Mouse (Mus musculus) heart, embryonic 11.5 days (tissue): ENCODE results near the gene Usp22. TPM values are rescaled to one million over a fixed set of nuclear protein-coding genes. Genes with fewer than 3 reads are reported as not detected.
A peak's percentile ranks its signal among the peaks of the same experiment; 100 is the strongest.

Experiments
- ATAC-seq: fragments of 200-750 bp; cut with Nextera tagmentation; replicated peaks from 2 replicates; pipeline ENCODE4 v1.8.0; 2017; ENCODE audit warnings: moderate library complexity; ENCODE audit not compliant: insufficient number of reproducible peaks, low FRiP score, low TSS enrichment
- H3K27ac ChIP-seq: fragments of 300-500 bp; sonication (generic); 2 replicates; pipeline ENCODE4 v1.5.1; 2014; ENCODE audit warnings: mild to moderate bottlenecking, low read depth, low read length
- H3K27me3 ChIP-seq: fragments of 300-500 bp; sonication (generic); 2 replicates; pipeline ENCODE4 v1.6.1; 2014; ENCODE audit warnings: mild to moderate bottlenecking, low read length, mixed read lengths; ENCODE audit not compliant: control insufficient read depth, insufficient read depth
- H3K36me3 ChIP-seq: fragments of 300-500 bp; sonication (generic); 2 replicates; pipeline ENCODE4 v1.6.1; 2014; ENCODE audit warnings: mild to moderate bottlenecking, low read length, moderate library complexity, mixed read lengths; ENCODE audit not compliant: control insufficient read depth, insufficient read depth
- H3K4me1 ChIP-seq: fragments of 300-500 bp; sonication (generic); 2 replicates; pipeline ENCODE4 v1.6.1; 2014; ENCODE audit warnings: low read length; ENCODE audit not compliant: control insufficient read depth, insufficient read depth
- H3K4me2 ChIP-seq: fragments of 300-500 bp; sonication (generic); 2 replicates; pipeline ENCODE4 v1.6.1; 2014; ENCODE audit warnings: mild to moderate bottlenecking, moderate library complexity
- H3K4me3 ChIP-seq: fragments of 300-500 bp; sonication (generic); 2 replicates; pipeline ENCODE4 v1.5.1; 2014; ENCODE audit warnings: low read depth, low read length
- H3K9ac ChIP-seq: fragments of 300-500 bp; sonication (generic); 2 replicates; pipeline ENCODE4 v1.6.1; 2014; ENCODE audit warnings: mild to moderate bottlenecking, low read depth, low read length, moderate library complexity
- H3K9me3 ChIP-seq: fragments of 300-500 bp; sonication (generic); replicated peaks from 2 replicates; pipeline ENCODE4 v1.6.1; 2016; ENCODE audit warnings: low read length; ENCODE audit not compliant: control insufficient read depth
- WGBS: fragments of 180-500 bp; shearing (Covaris S2); extraction: QIAGEN DNeasy Blood & Tissue Kit; methylation state at CpG from one replicate; pipeline ENCODE4 v1.1.7; 2014; ENCODE audit not compliant: insufficient replicate concordance; 5-methylcytosine and 5-hydroxymethylcytosine counted together
- polyA plus RNA-seq: library from polyadenylated mRNA; unstranded; fragments of >200 nt; fragmentation: Nextera tagmentation; extraction: Ambion mirVana; gene quantifications from 2 replicates; pipeline ENCODE4 v1.2.1, GENCODE M21; 2014

Usp22 gene
- polyA plus RNA-seq, 1 experiment from 2014 or later, result 95.0 TPM

DNA sequence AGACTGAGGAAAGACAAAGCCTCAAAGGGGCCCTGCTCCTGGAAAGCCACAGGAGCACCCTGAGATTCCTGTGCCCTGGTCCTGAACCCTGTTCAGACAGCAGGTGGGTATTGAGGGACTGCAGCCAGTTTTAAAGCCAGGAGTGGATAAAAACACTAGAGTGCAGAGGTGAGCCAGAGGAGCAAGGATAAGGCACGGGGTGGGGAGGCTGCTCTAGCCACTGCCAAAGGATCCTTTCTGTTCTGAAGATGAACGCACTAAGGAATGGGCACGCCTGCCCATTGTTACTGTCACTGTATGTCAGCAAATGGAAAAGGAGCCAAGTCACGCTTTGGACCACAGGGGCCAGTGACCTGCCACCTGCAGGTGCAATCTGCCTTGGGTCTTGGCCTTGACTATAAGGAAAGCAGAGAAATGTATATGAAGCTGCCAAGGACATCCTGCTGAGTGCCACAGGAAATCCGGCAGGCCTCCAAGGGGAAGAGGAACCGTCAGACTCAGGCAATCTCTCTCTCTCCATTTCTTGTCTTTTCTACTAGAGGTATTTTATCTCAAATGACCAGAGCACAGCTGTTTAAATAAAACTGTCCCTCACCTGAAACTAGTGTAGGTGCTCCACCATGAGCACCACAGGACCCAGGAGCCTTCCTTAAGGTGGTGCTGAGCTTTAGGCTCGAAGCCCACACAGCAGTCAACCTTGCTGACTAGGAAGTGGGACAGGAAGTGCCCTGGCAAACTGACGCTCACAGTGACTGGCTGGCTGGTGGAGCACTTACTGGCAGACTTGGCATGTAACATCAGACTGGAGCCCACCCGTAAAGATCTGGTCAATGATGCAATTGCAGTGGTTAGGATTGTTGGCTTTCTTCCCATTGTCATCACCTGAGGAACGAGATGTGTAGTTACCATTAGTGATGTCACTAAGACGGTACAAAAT is 14.8 kb downstream of the Usp22 start:
- Histone ChIP-seq H3K4me1 (no peaks in the 10 kb centered on the region; the same call in 1 of the 2 replicates), H3K4me2 (no peak overlapping the region), H3K9me3 (no peaks in the 10 kb centered on the region), H3K9ac (no peak overlapping the region), H3K36me3 (peaks cover 82% of the 10 kb centered on the region), H3K27ac (no peak overlapping the region), H3K27me3 (no peaks in the 10 kb centered on the region), H3K4me3 (no peak overlapping the region)
- 79% methylated on average over 11 of the region's 11 CpGs for WGBS
- no peak for ATAC-seq

DNA sequence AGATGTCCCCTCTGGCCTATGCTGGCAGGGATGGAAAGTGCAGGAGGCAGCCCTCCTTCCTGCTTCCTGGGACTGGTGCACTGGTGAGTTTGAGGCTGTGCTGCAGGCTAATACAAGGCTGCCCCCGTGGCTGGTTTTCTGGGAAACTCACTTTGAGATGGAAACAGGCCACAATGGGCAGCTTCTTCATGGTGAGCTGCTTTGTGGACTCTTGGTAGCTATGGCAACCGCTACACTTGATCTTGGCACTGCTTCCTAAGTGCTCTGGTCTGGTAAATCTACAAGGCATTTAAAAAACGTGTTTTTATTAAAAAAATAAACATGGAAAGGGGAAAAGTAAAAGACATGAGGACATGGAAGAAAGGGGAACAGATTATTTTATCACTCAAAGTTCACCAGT is 16.7 kb downstream of the Usp22 start:
- Histone ChIP-seq H3K4me3 (no peak overlapping the region), H3K4me2 (no peak overlapping the region), H3K36me3 (peaks cover 85% of the 10 kb centered on the region), H3K9ac (no peak overlapping the region), H3K27me3 (no peaks in the 10 kb centered on the region), H3K9me3 (no peaks in the 10 kb centered on the region), H3K27ac (no peak overlapping the region), H3K4me1 (no peaks in the 10 kb centered on the region; the same call in 1 of the 2 replicates)
- 79% methylated on average over 3 of the region's 3 CpGs for WGBS
- no peak for ATAC-seq

DNA sequence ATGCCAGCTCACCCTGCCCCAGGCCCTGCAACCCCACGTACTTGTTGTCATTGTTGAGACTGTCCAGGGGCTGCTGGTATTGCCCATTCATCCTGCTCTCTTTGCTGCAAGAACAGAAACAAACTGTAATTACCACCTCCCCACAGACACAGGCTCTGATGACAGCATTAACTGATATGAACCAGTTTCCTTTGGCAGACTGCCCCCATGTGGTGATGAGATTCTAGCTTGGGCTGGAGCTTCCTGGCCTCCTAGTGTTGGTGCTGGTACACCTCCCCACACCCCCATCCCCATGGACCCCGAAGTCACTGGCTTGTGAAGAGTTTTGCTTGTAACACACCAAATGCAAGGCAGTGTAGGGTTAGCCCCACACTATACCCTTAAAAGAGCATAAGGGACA is 19.1 kb downstream of the Usp22 start:
- Histone ChIP-seq H3K36me3 (peaks cover 73% of the 10 kb centered on the region), H3K27ac (no peak overlapping the region), H3K27me3 (no peaks in the 10 kb centered on the region), H3K9me3 (no peaks in the 10 kb centered on the region), H3K4me1 (no peaks in the 10 kb centered on the region), H3K4me3 (no peak overlapping the region), H3K9ac (no peak overlapping the region), H3K4me2 (no peak overlapping the region)
- 71% methylated on average over 2 of the region's 2 CpGs for WGBS
- ATAC-seq, result no peak

DNA sequence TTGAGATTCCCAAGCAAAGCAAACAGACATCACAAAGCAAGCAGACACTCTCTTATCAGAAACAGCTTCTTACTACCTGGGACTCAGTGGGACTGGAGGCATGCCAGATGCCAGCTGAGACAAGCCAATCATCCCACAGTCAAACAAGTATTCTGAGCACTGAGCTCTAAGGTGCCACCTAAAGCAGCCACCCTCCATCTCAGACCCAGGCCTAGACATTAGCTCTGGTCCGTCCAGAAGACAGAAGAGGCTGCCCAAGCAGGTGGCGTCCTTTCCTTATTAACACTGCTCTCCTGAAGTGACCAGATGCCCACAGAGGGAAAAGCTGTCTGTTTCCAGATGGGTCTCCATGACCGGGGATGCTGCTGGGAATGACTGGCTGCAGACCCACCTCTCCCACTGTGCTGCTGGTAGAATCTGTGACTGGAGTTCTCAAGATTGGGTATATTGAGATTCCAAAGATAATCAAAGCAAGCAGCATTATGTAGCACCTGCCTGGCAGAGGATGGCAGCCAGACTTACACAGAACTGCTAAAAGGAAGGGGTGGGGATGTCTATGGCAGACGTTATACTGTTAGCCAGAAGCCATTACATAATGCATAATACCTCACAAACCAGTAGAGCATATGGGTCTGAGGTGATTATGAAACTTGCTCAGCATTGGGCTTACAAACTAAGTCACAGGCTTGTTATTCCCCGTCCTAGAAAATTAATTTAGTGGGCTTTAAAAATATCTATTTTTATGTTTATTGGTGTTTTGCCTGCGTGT is 24.4 kb downstream of the Usp22 start:
- ATAC-seq, result no peak

DNA sequence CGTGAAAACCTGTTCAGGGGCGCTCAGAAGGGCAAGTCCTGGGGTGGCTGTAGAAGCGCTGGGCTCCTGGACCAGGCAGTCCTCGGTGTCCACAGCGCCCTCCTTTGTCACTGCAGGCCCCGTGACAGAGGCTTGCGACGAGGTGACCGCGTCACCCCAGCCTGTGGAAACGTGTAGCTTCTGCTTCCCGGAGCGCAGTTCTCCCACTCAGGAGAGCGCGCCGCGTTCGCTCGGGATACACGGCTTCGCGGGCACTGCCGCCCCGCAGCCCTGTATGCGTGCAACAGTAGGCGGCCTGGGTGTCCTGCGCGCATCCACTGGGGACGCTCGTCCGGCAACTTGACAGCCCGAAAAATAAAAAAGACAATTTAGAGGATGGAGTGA is 27.6 kb downstream of the Usp22 start:
- H3K27me3 ChIP-seq, result peaks cover 9% of the 10 kb centered on the region; the same call in 1 of the 2 replicates
- 7% methylated on average over 32 of the region's 32 CpGs for WGBS

More for the DNA sequence above, 24.4 kb downstream of the Usp22 start:
- Histone ChIP-seq H3K36me3 (peaks cover 30% of the 10 kb centered on the region), H3K4me3 (no peak overlapping the region), H3K9ac (no peak overlapping the region), H3K4me1 (no peaks in the 10 kb centered on the region), H3K4me2 (no peak overlapping the region), H3K27ac (no peak overlapping the region), H3K27me3 (peaks cover 9% of the 10 kb centered on the region; the same call in 1 of the 2 replicates), H3K9me3 (no peaks in the 10 kb centered on the region)
- 66% methylated on average over 6 of the region's 6 CpGs for WGBS

DNA sequence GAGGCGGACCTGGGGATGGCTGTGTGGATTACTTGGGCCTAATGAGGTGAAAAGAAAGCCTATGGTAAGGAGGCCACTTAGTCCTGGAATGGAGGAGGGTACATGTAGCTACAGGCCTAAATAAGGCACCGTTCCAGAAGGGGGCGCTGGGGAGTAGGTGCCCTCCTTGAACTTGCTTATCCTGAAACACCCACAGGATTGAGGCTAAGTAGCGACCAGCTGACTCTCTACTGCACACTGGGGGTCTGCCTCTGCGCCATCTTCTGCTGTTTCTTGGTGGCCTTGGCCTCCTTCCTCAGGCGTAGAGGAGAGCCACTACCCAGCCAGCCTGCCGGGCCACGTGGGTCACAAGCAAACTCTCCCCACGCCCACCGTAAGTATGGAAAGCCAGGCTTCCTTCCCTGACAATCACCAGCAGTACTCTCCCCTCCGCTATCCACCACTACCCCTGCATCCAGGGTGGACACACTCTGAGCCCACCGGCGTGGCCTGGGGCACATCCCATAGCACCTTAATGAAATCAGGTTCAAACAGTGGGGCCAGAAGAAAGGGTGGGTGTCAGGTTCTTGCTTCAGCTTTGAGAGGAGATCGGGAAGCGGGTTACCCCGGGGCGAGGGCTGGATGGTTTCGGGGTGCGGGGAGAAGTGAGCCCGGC is 28.1 kb downstream of the Usp22 start:
- ATAC-seq, result no peak
- WGBS, result 15% methylated on average over 20 of the region's 20 CpGs
- 0 out of 2 replicates have a peak, but pooled peaks cover 3% of the 10 kb centered on the region for H3K4me1 ChIP-seq
- H3K9me3 ChIP-seq, result no peaks in the 10 kb centered on the region
- no peak overlapping the region for H3K27ac ChIP-seq
- H3K4me2 ChIP-seq, result peak overlapping the region; percentile 77
- peak overlapping the region; percentile 61 for H3K9ac ChIP-seq
- H3K4me3 ChIP-seq, result peak overlapping the region; percentile 44
- no peaks in the 10 kb centered on the region for H3K36me3 ChIP-seq
- H3K27me3 ChIP-seq, result peaks cover 9% of the 10 kb centered on the region; the same call in 1 of the 2 replicates

More for the DNA sequence above, 27.6 kb downstream of the Usp22 start:
- H3K36me3 ChIP-seq, result peaks cover 2% of the 10 kb centered on the region
- H3K9me3 ChIP-seq, result no peaks in the 10 kb centered on the region
- ATAC-seq, result 0 out of 2 replicates have a peak, but pooled peaks have one; percentile 22
- peak overlapping the region; percentile 61 for H3K9ac ChIP-seq
- no peak overlapping the region for H3K27ac ChIP-seq
- peak overlapping the region; percentile 77 for H3K4me2 ChIP-seq
- peak overlapping the region; percentile 44 for H3K4me3 ChIP-seq
- 0 out of 2 replicates have a peak, but pooled peaks cover 3% of the 10 kb centered on the region for H3K4me1 ChIP-seq

DNA sequence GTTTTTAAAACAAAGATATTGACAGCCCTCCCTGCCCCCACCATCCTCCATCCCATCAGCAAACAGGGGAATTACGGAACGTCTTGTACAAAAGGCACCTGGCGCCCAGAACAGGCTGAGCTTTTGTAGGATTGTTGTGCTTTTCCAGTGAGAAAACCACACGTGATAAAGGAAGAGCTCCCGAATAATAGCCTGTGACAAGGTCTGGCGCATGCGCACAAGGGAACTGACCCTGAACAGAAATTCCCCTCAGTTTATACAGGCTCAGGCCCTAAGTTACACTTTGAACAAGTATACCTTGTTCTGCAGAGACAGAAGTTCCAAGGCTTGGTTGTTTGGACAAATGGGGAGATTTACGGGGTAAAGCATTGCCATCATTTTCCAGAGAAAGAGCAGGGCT is 29.3 kb downstream of the Usp22 start:
- Histone ChIP-seq H3K4me1 (0 out of 2 replicates have a peak, but pooled peaks cover 6% of the 10 kb centered on the region), H3K27me3 (peaks cover 9% of the 10 kb centered on the region; the same call in 1 of the 2 replicates), H3K9ac (no peak overlapping the region), H3K4me3 (no peak overlapping the region), H3K36me3 (no peaks in the 10 kb centered on the region), H3K9me3 (no peaks in the 10 kb centered on the region), H3K4me2 (no peak overlapping the region), H3K27ac (no peak overlapping the region)
- ATAC-seq, result no peak
- 79% methylated on average over 8 of the region's 8 CpGs for WGBS
